Mouse (Mus musculus) spleen, postnatal 4 days (tissue): ENCODE measurements at regions not wholly inside any gene's neighbourhood (a gene's known extent, or its start where the extent isn't known, plus 50 kb on each side); places are given as distances from the start of the nearest gene placed in this dataset.

Experiments used
- DNase-seq, 2 experiments: peaks; one replicate each; pipeline ENCODE4 v3.0.0; 2022; ENCODE audit warnings: low spot score in 2 of 2

DNA sequence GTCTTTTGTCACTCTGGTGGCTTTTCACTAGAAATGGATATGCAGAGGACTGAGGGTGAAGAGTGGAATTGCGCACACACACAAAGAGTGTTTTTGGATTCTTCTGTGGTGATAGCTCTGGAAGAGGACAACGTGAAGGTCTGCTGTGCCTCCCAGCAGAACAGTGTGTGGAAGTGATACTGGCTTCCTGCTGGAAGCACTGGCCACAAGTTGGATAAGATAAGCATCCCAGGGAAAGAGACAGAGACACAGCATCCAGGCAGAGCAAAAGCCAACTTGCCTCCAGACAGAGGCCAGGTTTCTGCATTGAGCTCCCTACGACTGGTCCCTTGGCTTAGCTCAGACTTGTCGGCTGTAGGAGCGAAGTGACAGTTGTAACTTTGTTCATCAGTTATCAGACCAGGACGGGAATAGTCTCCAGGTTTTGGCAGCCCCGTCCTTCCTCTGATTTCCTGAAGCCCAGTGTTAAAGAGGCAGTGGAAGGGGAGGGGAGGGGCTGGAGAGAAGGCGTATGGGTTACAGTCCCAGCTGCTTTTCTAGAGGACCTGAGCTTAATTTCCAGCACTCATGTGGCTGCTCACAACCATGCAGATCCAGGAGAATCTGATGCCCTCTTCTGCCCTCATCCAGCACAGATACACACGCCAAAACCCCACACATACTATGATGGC lies 89.2 kb downstream of the Tmem170b start:
- no peak for DNase-seq

DNA sequence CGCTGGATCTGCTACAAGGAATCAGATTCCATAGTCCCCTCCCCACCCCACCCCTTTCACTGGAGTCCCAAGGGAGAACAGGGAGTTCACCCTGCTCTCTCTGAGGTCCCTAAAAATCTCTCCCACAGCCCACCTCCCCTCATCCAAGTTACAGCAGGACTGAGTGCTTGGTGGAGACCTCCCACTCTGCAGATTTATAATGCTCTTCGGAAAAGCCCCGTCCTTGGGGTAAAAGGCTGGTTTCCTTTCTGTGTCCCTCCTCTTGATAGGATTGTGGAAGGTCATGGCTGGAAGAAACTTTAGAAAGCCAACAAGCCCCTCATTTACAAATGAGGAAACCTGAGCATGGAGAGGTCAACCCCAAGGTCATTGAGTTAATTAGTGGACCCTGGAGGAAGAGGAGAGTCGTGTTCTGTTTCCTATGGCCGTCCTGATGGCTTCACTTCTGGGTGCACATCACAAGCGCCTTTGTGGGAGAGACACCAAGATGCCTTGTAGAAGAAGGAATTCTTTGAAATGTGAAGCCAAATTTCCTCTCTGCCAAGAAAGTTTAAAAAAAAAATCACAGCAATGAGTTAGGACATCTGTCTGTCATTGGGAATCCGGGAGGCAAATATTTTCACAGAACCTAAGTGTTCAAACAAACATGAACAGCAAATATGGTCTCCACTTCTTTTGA lies 91.2 kb downstream of the Tmem170b start:
- no peak for DNase-seq

DNA sequence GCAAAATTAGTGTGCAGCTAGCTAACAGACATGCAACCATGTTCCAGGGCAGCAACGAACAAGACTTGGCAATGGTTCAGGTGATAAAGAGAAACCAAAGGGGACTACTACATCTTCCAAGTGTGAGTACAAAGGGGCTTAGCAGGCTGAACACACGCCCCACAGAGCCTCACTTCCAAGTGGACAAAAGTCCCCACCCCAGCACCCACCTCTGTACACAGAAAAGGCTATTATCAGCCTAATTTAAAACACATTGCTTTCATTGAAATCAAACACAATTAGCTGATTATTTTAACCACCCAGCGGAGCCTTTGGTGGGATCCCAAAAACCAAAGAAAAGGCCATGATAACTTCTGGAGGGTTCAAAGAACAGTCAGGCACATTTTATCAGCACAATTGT lies 95.6 kb downstream of the Tmem170b start:
- no peak for DNase-seq

DNA sequence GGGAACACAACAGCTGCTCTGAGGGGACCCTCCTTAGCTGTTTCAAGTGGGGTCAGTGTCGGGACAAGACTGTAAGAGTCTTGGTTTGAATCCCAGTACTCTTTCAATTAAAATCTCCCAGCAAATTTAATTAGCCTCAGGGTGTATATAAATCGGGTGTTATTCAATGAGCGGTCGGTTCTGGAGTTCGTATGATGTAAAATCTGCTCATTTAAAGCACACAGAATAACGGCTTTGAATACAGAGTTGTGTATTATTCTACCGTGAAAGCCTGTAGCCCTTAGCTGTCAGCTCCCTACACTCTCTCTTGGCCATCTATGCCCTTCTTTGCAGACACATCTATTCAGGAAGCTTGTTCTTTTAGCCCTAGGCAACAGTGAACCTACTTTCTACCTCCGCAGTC lies 96.1 kb downstream of the Tmem170b start:
- no peak for DNase-seq

DNA sequence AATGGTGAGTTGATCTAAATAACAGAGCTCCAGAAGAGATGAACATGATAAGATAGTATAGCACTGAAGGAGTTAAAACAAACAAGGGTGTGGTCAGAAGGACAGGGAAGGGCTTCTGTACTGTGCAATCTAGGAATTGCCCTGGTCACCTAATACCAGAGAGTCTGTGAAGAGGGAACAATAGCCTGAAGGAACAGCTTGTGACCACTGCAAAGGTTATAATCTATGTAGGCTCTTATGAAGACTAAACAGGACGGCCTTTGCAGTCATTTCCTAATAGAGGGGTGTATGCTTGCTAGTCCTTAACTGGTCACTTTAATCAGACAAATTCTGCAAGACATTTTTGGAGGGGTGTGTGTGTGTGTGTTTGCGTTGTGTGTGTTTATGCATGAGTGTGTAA lies 97.5 kb downstream of the Tmem170b start:
- DNase-seq = no peak

DNA sequence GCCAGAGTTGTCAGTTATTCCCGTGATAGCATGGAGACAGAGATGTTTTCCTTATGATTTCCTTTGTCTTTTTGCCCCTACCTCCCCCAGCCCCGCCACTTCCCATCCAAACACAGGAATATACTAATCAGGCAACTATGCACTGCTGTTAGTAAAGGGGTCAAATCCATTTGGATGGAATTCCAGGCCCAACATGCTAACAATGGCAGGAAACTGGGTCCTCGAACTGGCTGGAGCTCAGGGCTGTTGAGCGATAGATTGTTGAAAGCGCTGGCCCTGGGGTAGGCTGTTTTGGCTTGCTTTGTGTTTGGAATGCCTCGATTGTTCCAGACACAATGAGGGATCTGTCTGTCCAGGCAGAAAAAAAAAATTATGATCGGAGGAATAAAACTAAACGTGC lies 97.9 kb downstream of the Tmem170b start:
- no peak for DNase-seq

DNA sequence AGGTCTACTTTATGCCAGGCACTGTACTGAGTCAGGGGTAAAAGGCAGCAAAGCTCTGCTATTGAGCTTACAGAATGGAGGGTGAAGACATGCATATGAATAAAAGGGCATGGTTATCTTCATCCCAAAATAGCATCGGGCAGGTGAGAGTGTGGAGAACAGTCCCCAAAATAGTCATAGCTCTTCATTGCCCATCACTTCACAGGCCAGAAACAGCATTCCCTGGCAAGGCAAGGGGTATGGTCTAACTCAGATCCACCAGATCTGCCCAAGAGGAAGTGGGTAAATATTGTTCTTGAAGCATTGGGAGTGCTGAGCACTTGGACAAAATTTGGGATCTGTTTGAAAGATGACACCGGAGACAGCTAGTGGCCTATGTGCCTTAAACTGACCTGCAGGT lies 99.1 kb downstream of the Tmem170b start:
- no peak for DNase-seq

DNA sequence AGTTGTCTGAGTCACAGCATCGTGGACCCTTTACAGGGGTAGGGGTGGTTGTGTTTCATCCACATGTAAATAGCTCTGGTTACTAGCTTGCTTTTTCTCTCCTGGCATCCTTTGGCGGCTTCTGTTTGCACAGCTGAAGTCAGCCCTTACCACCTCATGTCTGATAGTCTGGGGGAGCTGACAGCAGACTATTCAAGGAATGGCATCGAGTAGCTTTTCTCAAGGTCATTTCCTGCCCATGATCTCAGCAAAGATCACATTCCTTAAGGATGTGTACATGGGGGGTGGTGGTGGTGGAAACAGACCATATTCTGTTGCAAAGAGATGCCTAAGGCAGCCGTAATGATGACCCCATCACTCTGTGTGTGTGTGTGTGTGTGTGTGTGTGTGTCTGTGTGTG lies 99.9 kb downstream of the Tmem170b start:
- DNase-seq = no peak

DNA sequence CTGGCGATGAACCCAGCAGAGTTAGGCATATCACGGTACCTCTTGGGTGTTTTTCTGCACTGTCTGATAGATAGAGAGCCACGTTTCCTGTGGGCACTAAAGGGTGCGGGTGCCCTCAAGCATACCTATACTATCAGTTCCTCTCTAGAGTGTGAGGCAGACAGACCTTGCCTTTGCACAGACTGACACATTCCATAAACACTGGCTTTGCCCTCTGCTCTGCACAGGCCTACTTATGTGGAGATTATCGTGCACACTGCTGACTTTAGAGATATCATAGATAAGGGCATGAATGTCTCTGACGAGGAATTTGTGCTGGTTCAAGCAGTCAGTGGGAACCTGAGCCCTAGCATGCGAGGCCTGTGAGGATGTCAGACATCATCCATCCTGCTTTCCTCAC lies 102.1 kb downstream of the Tmem170b start:
- no peak for DNase-seq

DNA sequence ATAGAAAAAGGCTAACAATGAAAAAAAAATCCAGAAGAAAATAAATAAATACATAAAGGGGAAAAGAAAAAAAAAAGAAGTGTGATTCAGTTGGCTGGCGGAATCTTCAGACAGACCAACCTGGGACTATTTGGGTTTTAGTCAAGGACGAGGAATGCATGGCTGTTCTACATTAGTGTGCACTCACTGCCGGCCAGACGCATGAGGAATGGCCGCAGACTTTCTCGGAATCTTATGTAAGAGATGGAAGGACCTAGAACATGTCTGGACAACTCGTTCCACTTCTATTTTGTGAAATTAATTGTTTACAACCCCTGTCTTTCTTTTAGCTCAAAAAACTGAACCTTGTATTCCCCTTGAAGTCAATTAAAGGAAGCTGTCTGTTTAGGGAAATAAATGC lies 103.4 kb downstream of the Tmem170b start:
- DNase-seq = no peak

DNA sequence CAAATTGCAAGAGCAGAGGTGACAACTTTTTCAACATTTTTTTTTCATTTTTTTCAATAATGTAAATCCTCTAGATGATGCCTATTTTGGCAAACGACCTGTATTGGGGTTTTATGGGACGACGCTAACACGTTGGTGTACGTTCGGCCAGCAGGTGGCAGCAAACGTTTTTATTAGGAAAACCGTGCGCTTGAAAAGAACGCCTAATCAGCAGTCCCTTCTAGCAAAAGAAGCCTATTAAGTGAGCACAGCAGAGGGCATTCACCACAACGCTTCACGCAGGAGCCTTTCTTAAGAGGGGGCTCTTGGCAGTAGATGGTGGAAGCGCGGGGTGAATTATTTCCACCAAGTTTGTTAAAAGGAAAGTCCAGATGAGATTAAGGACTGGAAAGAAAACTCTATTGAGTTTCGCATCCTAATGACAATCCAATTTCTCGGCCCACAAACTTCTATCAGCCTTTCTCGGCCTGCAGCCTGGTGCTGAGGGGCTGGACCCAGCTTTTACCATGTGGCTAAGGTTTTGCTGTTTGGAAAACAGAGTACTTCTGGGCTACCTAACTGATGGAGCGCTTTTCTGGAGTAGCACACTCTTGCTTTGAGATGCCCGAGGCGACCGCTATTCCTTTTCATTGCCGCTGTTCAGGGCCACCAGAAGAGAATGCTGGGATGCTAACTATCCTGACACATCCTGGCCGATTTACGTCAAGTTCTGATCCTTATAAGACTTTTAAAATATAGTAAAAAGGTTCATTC lies 103.9 kb downstream of the Tmem170b start:
- DNase-seq = peak; percentile 63 to 88

DNA sequence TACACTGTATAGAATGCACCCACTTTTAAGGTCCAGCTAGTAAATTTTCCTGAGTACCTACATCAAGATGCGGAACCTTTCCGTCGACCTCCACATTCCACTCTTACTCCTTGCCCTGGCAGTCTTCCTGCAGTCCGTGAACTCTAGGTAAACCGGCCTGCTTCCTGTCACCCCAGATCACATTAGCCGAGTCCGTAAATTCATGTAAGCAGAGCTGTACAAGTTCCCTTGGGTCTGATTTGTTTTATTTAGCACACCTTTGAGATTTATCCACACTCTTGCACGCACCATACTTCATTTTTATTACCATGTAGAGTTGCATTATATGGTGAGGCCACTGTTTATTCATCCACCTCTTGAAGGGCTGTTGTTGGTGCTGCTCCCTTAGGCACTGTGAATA lies 106.9 kb downstream of the Tmem170b start:
- no peak for DNase-seq
